ENCODE assay signal across 8 mouse cellular contexts in genomic region chr1:182895698-182896097, GRCm38 (mm10). TPM values are rescaled to one million over a fixed set of nuclear protein-coding genes. Genes with fewer than 3 reads are reported as not detected.
DNase-seq lines count a peak whose midpoint lies in the region; ATAC-seq and TF ChIP-seq lines count a peak whose summit lies in the region.

No protein-coding gene starts in this region.

- no peaks in the 10 kb centered on the region for H3K27me3 ChIP-seq in heart, adult 2 months (ENCODE audit: control insufficient read depth, insufficient read depth, low read length)
- no peaks in the 10 kb centered on the region for H3K27me3 ChIP-seq in heart, embryonic 12.5 days (replicated peaks)
- H3K27me3 ChIP-seq in C2C12 (ENCODE audit: control insufficient read depth, insufficient read depth, insufficient read length), result no peaks in the 10 kb centered on the region

- TF ChIP-seq POLR2A in heart, adult 2 months (IDR thresholded peaks at IDR 0.05; ENCODE audit: insufficient read depth, low read depth, low read length), result no peak
- TF ChIP-seq POLR2A in bone marrow macrophage, adult 2 months (IDR thresholded peaks at IDR 0.05; ENCODE audit: borderline replicate concordance, low read depth, low read length), result no peak
- no peak for TF ChIP-seq POLR2A in embryonic fibroblast, embryonic 13.5 days (IDR thresholded peaks at IDR 0.05; ENCODE audit: low read depth, low read length)

- H3K79me3 ChIP-seq in C2C12 (ENCODE audit: low read depth), result no peaks in the 10 kb centered on the region

- H3K4me1 ChIP-seq in heart, adult 2 months (ENCODE audit: control insufficient read depth, insufficient read depth, low read length), result no peaks in the 10 kb centered on the region
- H3K4me1 ChIP-seq in heart, embryonic 12.5 days (replicated peaks), result peaks cover 10% of the 10 kb centered on the region; the same call in 1 of the 2 replicates
- no peaks in the 10 kb centered on the region for H3K4me1 ChIP-seq in bone marrow macrophage, adult 2 months (ENCODE audit: control insufficient read depth, insufficient read depth, low read length)
- H3K4me1 ChIP-seq in embryonic fibroblast, embryonic 13.5 days (ENCODE audit: control insufficient read depth, insufficient read depth, low read length), result no peaks in the 10 kb centered on the region

- no peak overlapping the region for H3K9ac ChIP-seq in heart, adult 2 months (ENCODE audit: low read depth, low read length)
- H3K9ac ChIP-seq in heart, embryonic 12.5 days, result no peak overlapping the region

- H3K36me3 ChIP-seq in heart, adult 2 months (ENCODE audit: control insufficient read depth, insufficient read depth, low read length), result no peaks in the 10 kb centered on the region
- no peaks in the 10 kb centered on the region for H3K36me3 ChIP-seq in heart, embryonic 12.5 days
- H3K36me3 ChIP-seq in C2C12 (ENCODE audit: control insufficient read depth, insufficient read depth), result no peaks in the 10 kb centered on the region

- no peak for TF ChIP-seq EP300 in heart, adult 2 months (IDR thresholded peaks at IDR 0.05; ENCODE audit: insufficient read depth, low read depth, low read length)

- no peaks in the 10 kb centered on the region for H3K9me3 ChIP-seq in heart, embryonic 12.5 days (replicated peaks)

- intact Hi-C loops in heart, adult 2 months (cut with DNase I), result loop anchor here (2.0 kb wide), 1 partner anchor 335 kb away; no protein-coding TSS in a partner anchor

- no peak overlapping the region for H3K4me3 ChIP-seq in heart, adult 2 months
- H3K4me3 ChIP-seq in heart, embryonic 12.5 days, result no peak overlapping the region
- no peak overlapping the region for H3K4me3 ChIP-seq in C2C12 (ENCODE audit: insufficient read depth, poor library complexity, severe bottlenecking)
- no peak overlapping the region for H3K4me3 ChIP-seq in bone marrow macrophage, adult 2 months (ENCODE audit: insufficient read depth, low read length)
- H3K4me3 ChIP-seq in embryonic fibroblast, embryonic 13.5 days (ENCODE audit: insufficient read depth, low read length), result no peak overlapping the region

- ATAC-seq in heart, embryonic 12.5 days (ENCODE audit: insufficient number of reproducible peaks, low FRiP score), result no peak
- ATAC-seq in megakaryocyte-erythroid progenitor cell, adult 5-6 weeks (replicated peaks; ENCODE audit: low FRiP score, low TSS enrichment, poor library complexity, severe bottlenecking), result peak; percentile 55; the same call in 1 of the 2 replicates

- 33% methylated on average over 9 of the region's 9 CpGs for WGBS in heart, adult 2 months
- WGBS in heart, embryonic 12.5 days, result 58% methylated on average over 9 of the region's 9 CpGs

- H3K4me2 ChIP-seq in heart, embryonic 12.5 days, result no peak overlapping the region

- H3K79me2 ChIP-seq in heart, adult 2 months (replicated peaks; ENCODE audit: control insufficient read depth, insufficient read depth, low read length), result no peaks in the 10 kb centered on the region
- H3K79me2 ChIP-seq in C2C12 (ENCODE audit: control insufficient read depth, insufficient read depth), result no peaks in the 10 kb centered on the region

- H3K27ac ChIP-seq in heart, adult 2 months, result no peak overlapping the region
- no peak overlapping the region for H3K27ac ChIP-seq in heart, embryonic 12.5 days (ENCODE audit: poor library complexity, severe bottlenecking)
- H3K27ac ChIP-seq in bone marrow macrophage, adult 2 months (ENCODE audit: insufficient read depth, low read depth, low read length), result no peak overlapping the region
- H3K27ac ChIP-seq in embryonic fibroblast, embryonic 13.5 days (ENCODE audit: insufficient read depth, low read length), result no peak overlapping the region

- H3ac ChIP-seq in C2C12 (ENCODE audit: control insufficient read depth, insufficient read length, low read depth), result no peak overlapping the region

- peak; percentile 80 for TF ChIP-seq CTCF in heart, adult 2 months (IDR thresholded peaks at IDR 0.05)
- TF ChIP-seq CTCF in C2C12 (IDR thresholded peaks at IDR 0.05; ENCODE audit: control insufficient read depth, insufficient read depth, insufficient read length), result peak; percentile 35
- TF ChIP-seq CTCF in bone marrow macrophage, adult 2 months (IDR thresholded peaks at IDR 0.05; ENCODE audit: low read depth, low read length), result peak; percentile 53
- peak; percentile 57; the same call in 1 of the 2 replicates for TF ChIP-seq CTCF in embryonic fibroblast, embryonic 13.5 days (IDR thresholded peaks at IDR 0.05; ENCODE audit: borderline replicate concordance, insufficient read depth, low read length)

- DNase-seq in heart, adult 2 months, result peak; percentile 46 to 67
- DNase-seq in kidney, postnatal 36 days, result peak; percentile 39 to 85
- peak; percentile 52 for DNase-seq in thymus, postnatal 25 days

TF ChIP-seq in C2C12, 6 proteins besides CTCF, POLR2A, EP300 and RAD21:
- no peak for TF ChIP-seq MYOG (IDR thresholded peaks at IDR 0.05; ENCODE audit: control insufficient read depth, extremely low read depth, insufficient read length)
- TF ChIP-seq MAX (IDR thresholded peaks at IDR 0.05), result no peak
- TF ChIP-seq CEBPB (IDR thresholded peaks at IDR 0.05; ENCODE audit: low read depth), result no peak
- no peak for TF ChIP-seq MYOD1 (IDR thresholded peaks at IDR 0.05; ENCODE audit: control insufficient read depth, insufficient read length, low read depth)
- TF ChIP-seq FOSL1 (IDR thresholded peaks at IDR 0.05; ENCODE audit: insufficient read depth, low read length, poor library complexity, severe bottlenecking), result no peak
TF ChIP-seq in C2C12: peak in this region for 0.

RNA-seq across cellular contexts. Expression of gene Tlr5, which starts 58.9 kb away (rescaled TPM):
- total RNA-seq in heart, adult 2 months (2021), result 1 to 10 TPM; 1.1 to 1.7 TPM
- 1.2 and 1.5 TPM in 2 replicates for polyA plus RNA-seq in heart, adult 2 months (2012; rRNA removed)
- polyA plus RNA-seq in heart, embryonic 12.5 days (2016; fragmentation: Nextera tagmentation; extraction: Ambion mirVana), result 4.2 and 5.4 TPM in 2 replicates
- polyA plus RNA-seq in C2C12 (2012; fragmentation: generic; extraction: Trizol), result not detected
- polyA plus RNA-seq in bone marrow macrophage, adult 2 months (2012; ENCODE audit: insufficient read depth, insufficient read length, missing spikeins), result 2.3 and 2.7 TPM in 2 replicates
- polyA plus RNA-seq in embryonic fibroblast, embryonic 13.5 days (2011; ENCODE audit: insufficient read length, low read depth, missing spikeins), result 1.9 and 2.1 TPM in 2 replicates
- not detected in 2 replicates for total RNA-seq in megakaryocyte-erythroid progenitor cell, adult 5-6 weeks (2014; fragmentation: Nextera tagmentation)
- not detected in 2 replicates for total RNA-seq in megakaryocyte-erythroid progenitor cell, adult 5-6 weeks (2017)
